Mouse (Mus musculus) MEL (cell line): ENCODE results near the gene Mrpl35.

Experiments used
- CHD2 ChIP-seq: IDR thresholded peaks from 2 replicates; pipeline ENCODE4 v1.6.1; 2011; ENCODE audit warnings: low read length, improper control_type of control experiment
- CTCF ChIP-seq, 3 experiments: IDR thresholded peaks in 2 of 3; conservative IDR thresholded peaks in 1 of 3; 2 replicates each; pipeline ENCODE4 v1.5.1; 2011 to 2012; ENCODE audit warnings: low read length in 3 of 3, low read depth in 2 of 3, mild to moderate bottlenecking in 2 of 3, improper control_type of control experiment in 1 of 3, inconsistent platforms in 1 of 3, mixed read lengths in 1 of 3, moderate library complexity in 1 of 3; ENCODE audit not compliant: control insufficient read depth in 1 of 3, insufficient read depth in 1 of 3, poor library complexity in 1 of 3, severe bottlenecking in 1 of 3
- E2F4 ChIP-seq: IDR thresholded peaks from 2 replicates; pipeline ENCODE4 v1.6.1; 2011; ENCODE audit warnings: low read depth, low read length, improper control_type of control experiment, borderline replicate concordance
- JUND ChIP-seq: IDR thresholded peaks from 2 replicates; pipeline ENCODE4 v1.6.1; 2011; ENCODE audit warnings: low read depth, mild to moderate bottlenecking, improper control_type of control experiment, low read length
- MAX ChIP-seq: IDR thresholded peaks from 2 replicates; pipeline ENCODE4 v1.6.1; 2011; ENCODE audit warnings: low read length, improper control_type of control experiment
- MAZ ChIP-seq: IDR thresholded peaks from 2 replicates; pipeline ENCODE4 v1.6.1; 2012; ENCODE audit warnings: low read depth, mild to moderate bottlenecking, inconsistent platforms, low read length, improper control_type of control experiment
- MXI1 ChIP-seq: IDR thresholded peaks from 2 replicates; pipeline ENCODE4 v1.6.1; 2011; ENCODE audit warnings: mild to moderate bottlenecking, low read depth, low read length, improper control_type of control experiment
- NELFE ChIP-seq: IDR thresholded peaks from 2 replicates; pipeline ENCODE4 v1.6.1; 2011; ENCODE audit warnings: low read depth, low read length, improper control_type of control experiment
- POLR2A ChIP-seq, 2 experiments: IDR thresholded peaks; 2 replicates each; pipeline ENCODE4 v1.6.1; 2011 to 2012; ENCODE audit warnings: low read length in 2 of 2, mild to moderate bottlenecking in 2 of 2, control low read depth in 1 of 2, improper control_type of control experiment in 1 of 2, low read depth in 1 of 2, moderate library complexity in 1 of 2; ENCODE audit not compliant: control insufficient read depth in 1 of 2, insufficient read depth in 1 of 2, poor library complexity in 1 of 2
- POLR2AphosphoS2 ChIP-seq: IDR thresholded peaks from 2 replicates; pipeline ENCODE4 v1.6.1; 2011; ENCODE audit warnings: low read length, improper control_type of control experiment
- RAD21 ChIP-seq: IDR thresholded peaks from 2 replicates; pipeline ENCODE4 v1.6.1; 2011; ENCODE audit warnings: mild to moderate bottlenecking, low read depth, low read length, improper control_type of control experiment
- TBP ChIP-seq: IDR thresholded peaks from 2 replicates; pipeline ENCODE4 v1.8.0; 2011; ENCODE audit warnings: low read depth, low read length, improper control_type of control experiment
- TCF12 ChIP-seq: IDR thresholded peaks from 2 replicates; pipeline ENCODE4 v1.6.1; 2014; ENCODE audit warnings: low read depth, mild to moderate bottlenecking, inconsistent platforms, low read length, improper control_type of control experiment, moderate library complexity
- ZNF384 ChIP-seq: IDR thresholded peaks from 2 replicates; pipeline ENCODE4 v1.6.1; 2012; ENCODE audit warnings: low read depth, mild to moderate bottlenecking, inconsistent platforms, low read length, improper control_type of control experiment

DNA sequence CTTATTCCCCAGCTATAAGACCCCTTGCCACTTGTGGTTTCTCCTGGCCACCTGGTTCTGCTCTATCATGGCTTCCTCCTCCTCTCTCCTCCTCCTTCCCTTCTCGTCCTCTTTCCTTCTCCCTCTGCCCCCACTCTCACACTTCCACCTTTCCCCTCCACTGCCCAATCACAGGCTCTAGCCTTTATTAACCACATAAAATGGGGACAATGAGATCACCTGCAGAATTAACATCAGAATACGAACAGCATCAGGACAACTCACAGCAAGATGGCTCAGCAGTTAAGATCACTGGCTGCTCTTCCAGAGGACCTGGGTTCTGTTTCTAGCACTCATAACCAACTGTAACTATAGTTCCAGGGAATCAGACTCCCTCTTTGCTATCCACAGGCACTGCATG, 46.9 kb downstream of the Mrpl35 start:
- TF ChIP-seq TBP (no peak), TCF12 (no peak), POLR2AphosphoS2 (no peak), POLR2A (IDR thresholded peaks at IDR 0.05; ENCODE audit: control insufficient read depth in 1 of 2, insufficient read depth in 1 of 2, low read depth in 1 of 2, low read length in 2 of 2, poor library complexity in 1 of 2) (no peak), MAZ (no peak), MAX (no peak), CTCF (IDR thresholded peaks at IDR 0.05 in 2 of 3, conservative IDR thresholded peaks at IDR 0.05 in 1 of 3; ENCODE audit: control insufficient read depth in 1 of 3, insufficient read depth in 1 of 3, low read depth in 2 of 3, low read length in 3 of 3, poor library complexity in 1 of 3, severe bottlenecking in 1 of 3) (no peak), RAD21 (no peak), MXI1 (no peak), E2F4 (no peak), CHD2 (no peak), ZNF384 (no peak), JUND (no peak), NELFE (no peak)
